In the genomic region with DNA sequence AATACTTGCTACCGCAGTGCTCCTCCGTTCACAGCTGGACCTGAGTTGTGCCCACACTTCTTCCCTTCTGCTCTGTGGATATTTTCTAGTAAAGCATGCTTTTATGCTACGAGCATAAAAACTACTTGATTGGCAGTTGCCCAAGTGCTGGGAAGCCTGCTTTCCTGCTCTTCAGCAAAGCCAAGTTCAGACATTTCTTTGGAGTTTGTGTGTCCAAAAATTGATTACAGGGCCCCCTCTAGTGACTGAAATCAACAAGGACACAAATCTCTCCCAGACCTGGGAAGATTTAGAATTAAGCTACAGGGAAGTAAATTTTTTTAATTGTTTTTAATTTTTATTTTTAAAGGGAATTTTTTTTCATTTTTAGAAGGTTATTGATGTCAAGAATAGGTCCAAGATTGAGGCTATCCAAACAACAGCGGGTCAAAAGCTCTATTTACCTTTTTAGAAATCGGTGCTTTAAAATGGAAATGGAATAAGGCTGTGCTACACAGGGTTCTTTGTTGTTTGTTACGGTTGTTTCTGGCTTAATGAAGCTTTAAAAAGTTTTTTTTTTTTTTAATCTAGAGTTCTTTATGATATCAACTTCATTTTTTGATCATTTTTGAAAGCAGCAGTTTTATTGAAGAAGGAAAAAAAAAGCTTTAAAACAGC, we compare ENCODE assay signal across 8 mouse cellular contexts. TPM values are rescaled to one million over a fixed set of nuclear protein-coding genes. Genes with fewer than 3 reads are reported as not detected.
DNase-seq lines count a peak whose midpoint lies in the region; ATAC-seq and TF ChIP-seq lines count a peak whose summit lies in the region.

No protein-coding gene starts in this region.

- no peaks in the 10 kb centered on the region for H3K9me3 ChIP-seq in intestine, postnatal 0 days (ENCODE audit: control insufficient read depth)
- H3K9me3 ChIP-seq in liver, embryonic 13.5 days (replicated peaks) = no peaks in the 10 kb centered on the region
- no peaks in the 10 kb centered on the region for H3K9me3 ChIP-seq in neural tube, embryonic 15.5 days (replicated peaks)

- no peak overlapping the region for H3K4me2 ChIP-seq in intestine, postnatal 0 days (replicated peaks; ENCODE audit: low read depth)
- no peak overlapping the region for H3K4me2 ChIP-seq in liver, embryonic 13.5 days
- no peak overlapping the region for H3K4me2 ChIP-seq in neural tube, embryonic 15.5 days

- ATAC-seq in intestine, postnatal 0 days = no peak
- 0 out of 2 replicates have a peak, but pooled peaks have one; percentile 20 for ATAC-seq in liver, embryonic 13.5 days (ENCODE audit: low read depth)
- peak; percentile 58; the same call in 1 of the 2 replicates for ATAC-seq in neural tube, embryonic 15.5 days (ENCODE audit: low FRiP score)

- 50% methylated on average over 6 of the region's 6 CpGs for WGBS in intestine, postnatal 0 days
- 76% methylated on average over 6 of the region's 6 CpGs for WGBS in liver, embryonic 13.5 days (ENCODE audit: insufficient replicate concordance)
- WGBS in neural tube, embryonic 15.5 days = 33% methylated on average over 6 of the region's 6 CpGs

- no peak overlapping the region for H3K4me3 ChIP-seq in intestine, postnatal 0 days (ENCODE audit: low read depth, low read length)
- H3K4me3 ChIP-seq in liver, embryonic 13.5 days (replicated peaks) = no peak overlapping the region
- H3K4me3 ChIP-seq in neural tube, embryonic 15.5 days (replicated peaks) = no peak overlapping the region

- DNase-seq in thymus, postnatal 0 days (ENCODE audit: low spot score) = peak; percentile 14
- no peak for DNase-seq in thymus, postnatal 4 days
- DNase-seq in brain, adult 2 months (ENCODE audit: low read depth, low spot score) = peak; percentile 69
- DNase-seq in forelimb bud, embryonic 11.5 days (ENCODE audit: low read depth, low spot score) = peak; percentile 29
- DNase-seq in liver, embryonic 13.5 days = no peak
- no peak for DNase-seq in spleen, postnatal 4 days (ENCODE audit: low spot score in 2 of 2)

- H3K27ac ChIP-seq in intestine, postnatal 0 days (ENCODE audit: low read depth, low read length) = no peak overlapping the region
- peak overlapping the region; percentile 55; the same call in 1 of the 2 replicates for H3K27ac ChIP-seq in liver, embryonic 13.5 days
- peak overlapping the region; percentile 63 for H3K27ac ChIP-seq in neural tube, embryonic 15.5 days (replicated peaks)

- H3K27me3 ChIP-seq in intestine, postnatal 0 days (replicated peaks; ENCODE audit: control insufficient read depth, insufficient read depth, low read length) = no peaks in the 10 kb centered on the region
- no peaks in the 10 kb centered on the region for H3K27me3 ChIP-seq in liver, embryonic 13.5 days
- H3K27me3 ChIP-seq in neural tube, embryonic 15.5 days (replicated peaks) = no peaks in the 10 kb centered on the region

- no peak overlapping the region for H3K9ac ChIP-seq in intestine, postnatal 0 days (ENCODE audit: low read depth, low read length)
- no peak overlapping the region for H3K9ac ChIP-seq in liver, embryonic 13.5 days
- no peak overlapping the region for H3K9ac ChIP-seq in neural tube, embryonic 15.5 days (replicated peaks)

- H3K36me3 ChIP-seq in intestine, postnatal 0 days (ENCODE audit: control insufficient read depth, insufficient read depth) = peaks cover 17% of the 10 kb centered on the region; the same call in 1 of the 2 replicates
- H3K36me3 ChIP-seq in liver, embryonic 13.5 days = peaks cover 56% of the 10 kb centered on the region
- no peaks in the 10 kb centered on the region; the same call in 1 of the 2 replicates for H3K36me3 ChIP-seq in neural tube, embryonic 15.5 days

- peak; percentile 69 for TF ChIP-seq CTCF in intestine, postnatal 0 days (IDR thresholded peaks at IDR 0.05; ENCODE audit: low read depth)

- H3K4me1 ChIP-seq in intestine, postnatal 0 days (replicated peaks; ENCODE audit: control insufficient read depth, insufficient read depth, low read length) = no peaks in the 10 kb centered on the region
- H3K4me1 ChIP-seq in liver, embryonic 13.5 days (replicated peaks) = peaks cover 55% of the 10 kb centered on the region
- peaks cover 25% of the 10 kb centered on the region for H3K4me1 ChIP-seq in neural tube, embryonic 15.5 days

RNA-seq across cellular contexts. Expression of gene Clint1, which starts 29.3 kb away (rescaled TPM):
- 60.0 and 68.2 TPM in 2 replicates for polyA plus RNA-seq in thymus, postnatal 0 days (2015; fragmentation: Nextera tagmentation; extraction: Ambion mirVana)
- polyA plus RNA-seq in intestine, postnatal 0 days (2015; fragmentation: Nextera tagmentation; extraction: Ambion mirVana) = 171 and 185 TPM in 2 replicates
- 57.4 and 71.8 TPM in 2 replicates for polyA plus RNA-seq in liver, embryonic 13.5 days (2015; fragmentation: Nextera tagmentation; extraction: Ambion mirVana)
- polyA plus RNA-seq in neural tube, embryonic 15.5 days (2015; fragmentation: Nextera tagmentation; extraction: Ambion mirVana) = 41.5 and 48.7 TPM in 2 replicates

Comparison
In these comparisons a context has a peak if more than half of its experiments do, and no peak if none do; other contexts are left out.
1. DNase-seq: peak in thymus, postnatal 0 days (single experiment), brain, adult 2 months (single experiment) and forelimb bud, embryonic 11.5 days (single experiment); none in thymus, postnatal 4 days (single experiment), liver, embryonic 13.5 days (single experiment) and spleen, postnatal 4 days (0 of 2).